Mouse (Mus musculus): Measurements from ENCODE around the gene Lrrn4cl. TPM values are rescaled to one million over a fixed set of nuclear protein-coding genes. Genes with fewer than 3 reads are reported as not detected.

The Lrrn4cl gene
- polyA plus RNA-seq (2012; rRNA removed): 0.78 and 0.85 TPM in 2 replicates

DNA sequence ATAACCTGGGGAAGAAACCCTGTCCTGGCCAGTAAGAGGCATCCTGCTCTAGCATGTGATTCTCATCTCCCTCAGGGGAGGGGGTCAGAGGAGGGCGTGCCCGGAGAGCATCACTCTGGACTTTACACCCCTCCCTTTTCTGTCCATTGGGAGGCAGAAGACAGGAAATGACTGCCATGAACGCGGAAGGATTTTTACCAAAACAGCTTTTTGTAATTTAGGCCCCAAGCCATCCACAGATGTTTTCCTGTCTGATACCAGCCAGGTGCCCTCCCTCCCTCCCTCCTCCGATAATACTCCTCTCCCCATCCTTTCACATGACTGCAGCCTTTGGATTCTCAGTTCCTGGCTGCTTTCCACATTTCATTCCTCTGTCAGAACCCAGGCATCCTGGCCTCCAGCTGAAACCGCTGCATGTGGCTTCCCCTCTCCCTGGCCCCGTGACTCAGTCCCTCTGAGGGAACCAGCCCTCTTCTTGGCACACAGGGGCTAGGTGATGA lies at the start of gene Lrrn4cl:
Lrrn4cl (plus strand) TSS at position 367 of the 500 bp plus-strand sequence.
- H3K4me3 ChIP-seq (replicated peaks; ENCODE audit: insufficient read depth, low read depth, low read length): no peak within 1 kb of the TSS
- H3K4me1 ChIP-seq (ENCODE audit: control insufficient read depth, insufficient read depth, low read length): no peaks in the 10 kb centered on the region
- no peak within 1 kb of the TSS for H3K27ac ChIP-seq (ENCODE audit: insufficient read depth, low read length)
- 12% methylated on average over 7 of the region's 7 CpGs for WGBS
- DNase-seq: no peak
- no peak for TF ChIP-seq CTCF (IDR thresholded peaks at IDR 0.05; ENCODE audit: borderline replicate concordance, insufficient read depth, low read depth, low read length)
- H3K27me3 ChIP-seq (ENCODE audit: control insufficient read depth, insufficient read depth, low read length): no peaks in the 10 kb centered on the region

DNA sequence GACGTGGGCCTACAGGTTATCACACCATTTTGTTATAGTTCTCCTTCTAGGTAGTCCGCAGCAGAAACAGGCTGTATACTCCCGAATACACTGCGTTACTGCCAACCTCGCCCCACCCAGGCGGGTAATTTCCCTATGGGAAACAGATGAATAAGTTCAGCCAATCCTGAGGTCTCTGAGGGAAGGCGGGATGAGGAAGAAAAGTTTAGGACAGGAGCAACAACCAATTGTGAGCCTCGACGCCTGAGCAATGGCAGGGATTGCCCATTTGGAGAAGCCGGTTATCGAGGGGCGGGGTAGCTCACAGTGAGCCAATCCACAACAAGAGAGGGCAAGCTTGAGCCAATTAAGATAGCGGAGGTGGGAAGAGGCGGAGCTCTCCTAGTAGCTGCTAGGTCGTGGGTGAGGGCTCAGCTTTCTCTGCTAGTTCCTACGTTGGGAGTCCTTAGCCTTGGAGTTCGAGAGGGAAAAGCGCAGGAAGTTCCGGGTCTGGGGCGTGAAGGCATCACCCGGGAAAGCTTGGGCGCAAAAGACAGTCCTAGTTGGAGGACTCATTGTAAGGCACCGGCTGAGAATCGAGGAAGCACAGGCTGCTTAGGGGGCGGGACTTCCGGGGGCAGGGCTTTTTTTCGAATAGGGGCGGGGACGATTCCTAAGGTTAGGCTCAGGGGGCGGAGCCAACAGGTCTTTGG lies 48.3 kb upstream of the Lrrn4cl start, which contains the start of gene Zbtb3:
Zbtb3 (plus strand) TSS at position 426 of the 692 bp plus-strand sequence.
- H3K27me3 ChIP-seq (ENCODE audit: control insufficient read depth, insufficient read depth, low read length): no peaks in the 10 kb centered on the region
- H3K4me1 ChIP-seq (ENCODE audit: control insufficient read depth, insufficient read depth, low read length): no peaks in the 10 kb centered on the region; the same call in 1 of the 2 replicates
- TF ChIP-seq CTCF (IDR thresholded peaks at IDR 0.05; ENCODE audit: borderline replicate concordance, insufficient read depth, low read depth, low read length) (no peak), POLR2A (IDR thresholded peaks at IDR 0.05; ENCODE audit: borderline replicate concordance, insufficient read depth, low read length) (peak; percentile 69; the same call in 1 of the 2 replicates)
- under 1% methylated on average over 30 of the region's 30 CpGs for WGBS
- H3K4me3 ChIP-seq (replicated peaks; ENCODE audit: insufficient read depth, low read depth, low read length): peak within 1 kb of the TSS; percentile 89
- peak; percentile 95 to 99 for DNase-seq
- peak within 1 kb of the TSS; percentile 41; the same call in 1 of the 2 replicates for H3K27ac ChIP-seq (ENCODE audit: insufficient read depth, low read length)

DNA sequence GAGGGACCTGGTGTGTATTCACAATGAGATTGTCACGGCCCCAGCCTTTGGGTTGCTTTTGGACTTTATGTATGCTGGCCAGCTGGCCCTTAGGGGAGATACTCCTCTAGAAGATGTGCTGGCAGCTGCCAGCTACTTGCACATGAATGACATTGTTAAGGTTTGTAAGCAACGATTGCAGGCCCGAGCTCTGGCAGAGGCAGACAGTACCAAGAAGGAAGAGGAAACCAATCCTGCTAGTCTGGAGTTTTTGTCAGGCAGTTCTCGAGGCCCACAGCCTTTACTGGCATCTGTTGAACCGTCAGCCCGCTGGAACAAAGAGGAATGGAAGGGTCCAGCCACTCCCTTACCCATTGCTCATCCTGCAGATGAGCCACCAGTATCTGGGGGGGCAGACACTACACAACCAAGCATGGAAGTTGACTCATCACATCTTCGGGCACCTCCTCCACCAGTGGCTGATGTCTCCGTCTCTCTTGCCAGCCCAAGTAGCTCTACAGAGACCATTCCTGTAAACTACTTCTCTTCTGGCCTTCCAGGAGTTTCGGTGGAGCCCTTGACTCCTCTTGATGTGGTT lies 47.3 kb upstream of the Lrrn4cl start:
- 69% methylated on average over 9 of the region's 9 CpGs for WGBS
- TF ChIP-seq CTCF (IDR thresholded peaks at IDR 0.05; ENCODE audit: borderline replicate concordance, insufficient read depth, low read depth, low read length) (no peak), POLR2A (IDR thresholded peaks at IDR 0.05; ENCODE audit: borderline replicate concordance, insufficient read depth, low read length) (no peak)
- 0 out of 2 replicates have a peak overlapping the region, but pooled peaks have one; percentile 6 for H3K27ac ChIP-seq (ENCODE audit: insufficient read depth, low read length)
- no peaks in the 10 kb centered on the region for H3K27me3 ChIP-seq (ENCODE audit: control insufficient read depth, insufficient read depth, low read length)
- no peak overlapping the region for H3K4me3 ChIP-seq (replicated peaks; ENCODE audit: insufficient read depth, low read depth, low read length)
- H3K4me1 ChIP-seq (ENCODE audit: control insufficient read depth, insufficient read depth, low read length): no peaks in the 10 kb centered on the region; the same call in 1 of the 2 replicates
- DNase-seq: no peak

DNA sequence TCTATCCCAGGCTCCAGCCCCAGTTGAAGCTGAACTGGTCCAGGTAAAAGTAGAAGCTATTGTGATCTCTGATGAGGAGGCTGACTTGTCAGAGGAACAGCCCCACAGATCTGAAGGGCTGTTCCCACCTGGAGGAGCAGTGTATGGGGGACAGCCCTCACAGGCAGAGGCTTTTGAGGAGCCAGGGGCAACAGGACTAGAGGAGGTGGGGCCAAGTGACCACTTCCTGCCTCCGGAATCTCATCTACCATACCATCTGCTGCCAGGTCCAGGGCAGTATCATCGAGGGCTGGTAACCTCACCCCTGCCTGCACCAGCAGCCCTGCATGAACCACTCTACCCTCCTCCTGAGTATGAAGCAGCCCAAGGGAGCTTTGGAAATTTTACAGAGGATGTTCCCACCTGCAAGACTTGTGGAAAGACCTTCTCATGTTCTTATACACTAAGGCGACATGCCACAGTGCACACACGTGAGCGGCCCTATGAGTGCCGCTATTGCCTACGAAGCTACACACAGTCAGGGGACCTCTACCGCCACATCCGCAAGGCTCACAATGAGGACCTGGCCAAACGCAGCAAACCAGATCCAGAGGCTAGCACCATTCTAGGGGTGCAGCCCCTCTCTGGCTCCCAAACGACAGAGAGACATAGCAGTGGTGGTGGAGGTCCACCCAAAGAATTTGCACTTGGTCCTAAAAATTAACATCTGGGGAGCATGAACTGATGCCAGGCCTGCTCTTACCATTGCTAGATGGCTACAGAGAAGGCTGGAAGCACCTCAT lies 46.5 kb upstream of the Lrrn4cl start:
- H3K27ac ChIP-seq (ENCODE audit: insufficient read depth, low read length): no peak overlapping the region
- 87% methylated on average over 11 of the region's 11 CpGs for WGBS
- no peak overlapping the region for H3K4me3 ChIP-seq (replicated peaks; ENCODE audit: insufficient read depth, low read depth, low read length)
- H3K4me1 ChIP-seq (ENCODE audit: control insufficient read depth, insufficient read depth, low read length): no peaks in the 10 kb centered on the region; the same call in 1 of the 2 replicates
- DNase-seq: no peak
- TF ChIP-seq CTCF (IDR thresholded peaks at IDR 0.05; ENCODE audit: borderline replicate concordance, insufficient read depth, low read depth, low read length) (no peak), POLR2A (IDR thresholded peaks at IDR 0.05; ENCODE audit: borderline replicate concordance, insufficient read depth, low read length) (no peak)
- no peaks in the 10 kb centered on the region for H3K27me3 ChIP-seq (ENCODE audit: control insufficient read depth, insufficient read depth, low read length)

DNA sequence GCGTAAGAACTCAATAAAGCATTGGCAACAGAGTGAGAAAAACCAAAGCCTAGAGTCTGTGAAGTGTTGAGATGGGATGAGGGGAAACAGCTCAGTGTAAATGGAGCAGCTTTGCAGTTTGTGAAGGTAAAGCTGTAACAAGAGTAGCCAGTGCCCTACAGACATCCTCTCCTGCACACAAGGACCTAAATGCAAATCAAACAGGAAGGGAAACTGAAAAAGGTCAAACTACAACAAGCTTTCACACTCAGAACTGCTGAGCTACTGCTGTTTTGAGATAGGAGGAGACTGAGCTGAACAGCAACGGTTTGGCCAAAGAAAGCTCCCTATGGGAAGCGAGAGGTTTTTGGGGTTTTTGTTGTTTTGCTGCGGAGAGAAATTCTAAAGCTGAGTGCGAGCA lies 43.8 kb upstream of the Lrrn4cl start:
- Histone ChIP-seq H3K4me3 (replicated peaks; ENCODE audit: insufficient read depth, low read depth, low read length) (no peak overlapping the region), H3K4me1 (ENCODE audit: control insufficient read depth, insufficient read depth, low read length) (no peaks in the 10 kb centered on the region; the same call in 1 of the 2 replicates), H3K27ac (ENCODE audit: insufficient read depth, low read length) (no peak overlapping the region), H3K27me3 (ENCODE audit: control insufficient read depth, insufficient read depth, low read length) (no peaks in the 10 kb centered on the region)
- WGBS: 90% methylated on average over 5 of the region's 5 CpGs
- DNase-seq: no peak
- no peak for TF ChIP-seq POLR2A (IDR thresholded peaks at IDR 0.05; ENCODE audit: borderline replicate concordance, insufficient read depth, low read length)

DNA sequence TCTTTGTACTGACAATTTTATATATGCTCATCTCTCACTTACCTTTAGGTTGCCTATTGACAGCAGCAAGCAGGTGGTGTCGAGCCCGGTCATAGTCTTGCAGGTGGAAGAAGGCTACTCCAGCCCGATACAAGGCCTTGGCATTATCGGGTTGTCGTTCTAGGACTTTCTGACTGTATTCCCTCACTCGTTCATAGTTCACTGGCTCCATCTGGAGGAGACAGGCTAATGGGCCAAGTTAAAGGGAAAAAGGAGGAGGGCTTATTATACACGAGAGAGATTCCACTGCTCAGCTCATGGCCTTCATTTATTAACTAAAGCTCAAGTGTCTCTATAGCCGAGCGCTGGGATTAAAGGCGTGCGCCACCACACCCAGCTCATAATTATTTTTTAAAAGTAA lies 34.8 kb upstream of the Lrrn4cl start:
- 36% methylated on average over 11 of the region's 11 CpGs for WGBS
- peaks cover 7% of the 10 kb centered on the region; the same call in 1 of the 2 replicates for H3K4me1 ChIP-seq (ENCODE audit: control insufficient read depth, insufficient read depth, low read length)
- H3K4me3 ChIP-seq (replicated peaks; ENCODE audit: insufficient read depth, low read depth, low read length): peak overlapping the region; percentile 23
- H3K27me3 ChIP-seq (ENCODE audit: control insufficient read depth, insufficient read depth, low read length): no peaks in the 10 kb centered on the region
- no peak overlapping the region for H3K27ac ChIP-seq (ENCODE audit: insufficient read depth, low read length)
- DNase-seq: peak in 1 of 2 experiments; percentile 43
- TF ChIP-seq POLR2A (IDR thresholded peaks at IDR 0.05; ENCODE audit: borderline replicate concordance, insufficient read depth, low read length) (no peak), CTCF (IDR thresholded peaks at IDR 0.05; ENCODE audit: borderline replicate concordance, insufficient read depth, low read depth, low read length) (no peak)

- H3K4me1 ChIP-seq (ENCODE audit: control insufficient read depth, insufficient read depth, low read length): peaks cover 7% of the 10 kb centered on the region; the same call in 1 of the 2 replicates
- TF ChIP-seq POLR2A (IDR thresholded peaks at IDR 0.05; ENCODE audit: borderline replicate concordance, insufficient read depth, low read length) (no peak), CTCF (IDR thresholded peaks at IDR 0.05; ENCODE audit: borderline replicate concordance, insufficient read depth, low read depth, low read length) (no peak)
- DNase-seq: no peak
- H3K4me3 ChIP-seq (replicated peaks; ENCODE audit: insufficient read depth, low read depth, low read length): no peak overlapping the region
- 55% methylated on average over 3 of the region's 3 CpGs for WGBS
- no peaks in the 10 kb centered on the region for H3K27me3 ChIP-seq (ENCODE audit: control insufficient read depth, insufficient read depth, low read length)
- no peak overlapping the region for H3K27ac ChIP-seq (ENCODE audit: insufficient read depth, low read length)
Observed at GRCm38 (mm10) chr19:8817001-8817400, 33.6 kb upstream of the Lrrn4cl start.
